9 mouse cellular contexts compared by ENCODE assay signal in genomic region chr4:47150806-47151205, GRCm38 (mm10).
"Had no signal": no experiment of that assay in that cellular context is flagged by ENCODE, and none has a peak within 500 bp of the region (broad histone marks: within the 10 kb centered on the region; RNA-seq: fewer than 3 reads in every experiment).

No protein-coding gene starts in this region.

- H3K9me3 ChIP-seq: midbrain, embryonic 13.5 days; neural tube, embryonic 15.5 days had no signal

- H3K4me3 ChIP-seq: layer of hippocampus, adult 2 months; limb, embryonic 12.5 days; midbrain, embryonic 13.5 days; neural tube, embryonic 15.5 days had no signal

- H3K27ac ChIP-seq: layer of hippocampus, adult 2 months; liver, embryonic 14.5 days; midbrain, embryonic 13.5 days; neural tube, embryonic 15.5 days had no signal

- ATAC-seq: midbrain, embryonic 13.5 days had no signal

- H3K4me1 ChIP-seq: midbrain, embryonic 13.5 days; neural tube, embryonic 15.5 days had no signal

- H3K27me3 ChIP-seq: limb, embryonic 12.5 days; midbrain, embryonic 13.5 days; neural tube, embryonic 15.5 days had no signal

- DNase-seq: liver; lung, postnatal 36 days; right cerebral cortex, adult 18-20 months; thymus, postnatal 36 days had no signal

- H3K9ac ChIP-seq: limb, embryonic 12.5 days; liver, embryonic 14.5 days; midbrain, embryonic 13.5 days; neural tube, embryonic 15.5 days had no signal

- H3K36me3 ChIP-seq: limb, embryonic 12.5 days; midbrain, embryonic 13.5 days; neural tube, embryonic 15.5 days had no signal

- H3K4me2 ChIP-seq: limb, embryonic 12.5 days; midbrain, embryonic 13.5 days; neural tube, embryonic 15.5 days had no signal
